Mouse (Mus musculus) bone marrow macrophage, adult 2 months (primary cell): Measurements from ENCODE around the gene Eya2.

Source experiments
- CTCF ChIP-seq: IDR thresholded peaks from 2 replicates; pipeline ENCODE4 v1.5.1; 2012; ENCODE audit warnings: low read depth, mild to moderate bottlenecking, low read length, moderate library complexity
- POLR2A ChIP-seq: IDR thresholded peaks from 2 replicates; pipeline ENCODE4 v1.6.1; 2012; ENCODE audit warnings: mild to moderate bottlenecking, low read depth, low read length, borderline replicate concordance

GRCm38 (mm10) chr2:165708266-165708665 lies 113.4 kb downstream of the Eya2 start:
- TF ChIP-seq CTCF (no peak), POLR2A (no peak)
